Mouse (Mus musculus) bone marrow, adult 2 months (tissue): Measurements from ENCODE around the gene Them4.

ENCODE experiments used
- CTCF ChIP-seq: fragments of 200-500 bp; IDR thresholded peaks from 2 replicates; pipeline ENCODE4 v1.5.1; 2011; ENCODE audit warnings: low read length, control low read depth; ENCODE audit not compliant: control insufficient read depth, insufficient read depth
- POLR2A ChIP-seq: fragments of 200-500 bp; IDR thresholded peaks from 2 replicates; pipeline ENCODE4 v1.6.1; 2011; ENCODE audit warnings: low read depth, mild to moderate bottlenecking, control low read depth, low read length, borderline replicate concordance; ENCODE audit not compliant: control insufficient read depth

DNA sequence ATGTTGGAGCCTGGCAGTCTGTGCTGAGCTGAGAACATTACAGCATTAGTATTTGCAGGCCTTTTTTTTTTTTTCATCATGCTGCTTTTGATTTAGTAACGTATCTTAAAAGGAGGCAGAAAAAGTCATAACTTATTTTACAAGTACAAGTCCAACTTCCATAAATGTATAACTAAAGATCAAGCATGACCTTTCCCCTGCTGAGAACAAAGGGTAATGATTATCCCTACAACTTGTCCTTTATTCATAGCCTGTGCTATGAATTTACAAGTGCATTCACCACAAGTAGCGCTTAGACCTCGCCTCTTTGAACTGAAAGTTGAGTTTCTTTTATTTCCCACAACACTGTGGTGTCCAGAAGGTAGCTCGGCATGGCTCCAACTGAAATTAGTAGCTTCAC lies 1.5 kb downstream of the Them4 start:
- TF ChIP-seq POLR2A (no peak), CTCF (no peak)
